Mouse (Mus musculus) kidney, postnatal 14 days (tissue): ENCODE data around the gene Dok7.

Experiments
- DNase-seq: peaks from one replicate; pipeline ENCODE4 v3.0.0; 2022; ENCODE audit warnings: mixed read lengths

Gene Dok7

GRCm38 (mm10) chr5:35058216-35058615 lies 1.6 kb downstream of the Dok7 start:
- DNase-seq = no peak

- no peak for DNase-seq
These were observed 3.5 kb downstream of the Dok7 start for GRCm38 (mm10) chr5:35060098-35060497.

- DNase-seq = no peak
These were observed 13.3 kb downstream of the Dok7 start for GRCm38 (mm10) chr5:35069841-35070240.

- no peak for DNase-seq
These were observed 13.7 kb downstream of the Dok7 start for GRCm38 (mm10) chr5:35070314-35070713.

- no peak for DNase-seq
These were observed 14.4 kb downstream of the Dok7 start for GRCm38 (mm10) chr5:35070953-35071352.

GRCm38 (mm10) chr5:35071855-35072254 lies 15.3 kb downstream of the Dok7 start:
- no peak for DNase-seq

- DNase-seq = no peak
These were observed 16.7 kb downstream of the Dok7 start for GRCm38 (mm10) chr5:35073235-35073634.

- no peak for DNase-seq
These were observed 17.4 kb downstream of the Dok7 start for GRCm38 (mm10) chr5:35073992-35074391.

GRCm38 (mm10) chr5:35076369-35076768 lies 19.8 kb downstream of the Dok7 start:
- no peak for DNase-seq

- no peak for DNase-seq
These were observed 22.5 kb downstream of the Dok7 start for GRCm38 (mm10) chr5:35079101-35079500.

- DNase-seq = no peak
These were observed 28.3 kb downstream of the Dok7 start for GRCm38 (mm10) chr5:35084913-35085312.

GRCm38 (mm10) chr5:35088785-35089613 lies 32.4 kb downstream of the Dok7 start:
- peak; percentile 70 for DNase-seq

GRCm38 (mm10) chr5:35089614-35089963 lies 33.0 kb downstream of the Dok7 start:
- DNase-seq = no peak

GRCm38 (mm10) chr5:35091636-35092035 lies 35.1 kb downstream of the Dok7 start:
- no peak for DNase-seq

- DNase-seq = no peak
These were observed 46.5 kb downstream of the Dok7 start for GRCm38 (mm10) chr5:35103086-35103485.

GRCm38 (mm10) chr5:35103528-35103927 lies 47.0 kb downstream of the Dok7 start:
- no peak for DNase-seq

GRCm38 (mm10) chr5:35104183-35104959 lies 47.8 kb downstream of the Dok7 start:
- peak; percentile 52 for DNase-seq

GRCm38 (mm10) chr5:35104960-35105921 lies 48.7 kb downstream of the Dok7 start, which contains the start of gene Lrpap1:
Gene Lrpap1, minus strand, starts transcription at chr5:35105766.
- peak; percentile 94 for DNase-seq

- no peak for DNase-seq
These were observed 49.3 kb downstream of the Dok7 start for GRCm38 (mm10) chr5:35105922-35106298.

- no peak for DNase-seq
These were observed 55.9 kb downstream of the Dok7 start for GRCm38 (mm10) chr5:35112444-35112843.

GRCm38 (mm10) chr5:35116002-35116401 lies 59.4 kb downstream of the Dok7 start:
- DNase-seq = no peak

- no peak for DNase-seq
These were observed 61.1 kb downstream of the Dok7 start for GRCm38 (mm10) chr5:35117633-35118032.

GRCm38 (mm10) chr5:35118418-35118817 lies 61.9 kb downstream of the Dok7 start:
- DNase-seq = no peak
